Mouse (Mus musculus) midbrain, embryonic 13.5 days (tissue): ENCODE results near the gene Tmem63b. TPM values are rescaled to one million over a fixed set of nuclear protein-coding genes. Genes with fewer than 3 reads are reported as not detected.

Source experiments
- ATAC-seq: fragments of 200-750 bp; cut with Nextera tagmentation; 2 replicates; pipeline ENCODE4 v1.8.0; 2017; ENCODE audit warnings: mild to moderate bottlenecking, moderate TSS enrichment, moderate library complexity
- H3K27ac ChIP-seq: fragments of 300-500 bp; sonication (generic); 2 replicates; pipeline ENCODE4 v1.5.1; 2015; ENCODE audit warnings: inconsistent platforms, mild to moderate bottlenecking, moderate library complexity
- H3K27me3 ChIP-seq: fragments of 300-500 bp; sonication (generic); 2 replicates; pipeline ENCODE4 v1.6.1; 2015; ENCODE audit warnings: mild to moderate bottlenecking, inconsistent platforms
- H3K36me3 ChIP-seq: fragments of 300-500 bp; sonication (generic); 2 replicates; pipeline ENCODE4 v1.6.1; 2015; ENCODE audit warnings: mild to moderate bottlenecking, inconsistent platforms
- H3K4me1 ChIP-seq: fragments of 300-500 bp; sonication (generic); replicated peaks from 2 replicates; pipeline ENCODE4 v1.6.1; 2015; ENCODE audit warnings: inconsistent platforms
- H3K4me2 ChIP-seq: fragments of 300-500 bp; sonication (generic); replicated peaks from 2 replicates; pipeline ENCODE4 v1.6.1; 2015; ENCODE audit warnings: moderate library complexity, mild to moderate bottlenecking, inconsistent platforms
- H3K4me3 ChIP-seq: fragments of 300-500 bp; sonication (generic); replicated peaks from 2 replicates; pipeline ENCODE4 v1.5.1; 2015; ENCODE audit warnings: mild to moderate bottlenecking, inconsistent platforms
- H3K9ac ChIP-seq: fragments of 300-500 bp; sonication (generic); replicated peaks from 2 replicates; pipeline ENCODE4 v1.6.1; 2015; ENCODE audit warnings: mild to moderate bottlenecking, inconsistent platforms
- H3K9me3 ChIP-seq: fragments of 300-500 bp; sonication (generic); 2 replicates; pipeline ENCODE4 v1.6.1; 2016; ENCODE audit warnings: mild to moderate bottlenecking, inconsistent platforms
- WGBS: fragments of 180-500 bp; shearing (Covaris S2); methylation state at CpG from one replicate; pipeline ENCODE4 v1.1.7; 2015; 5-methylcytosine and 5-hydroxymethylcytosine counted together
- polyA plus RNA-seq: library from polyadenylated mRNA; unstranded; fragments of >200 nt; fragmentation: Nextera tagmentation; extraction: Ambion mirVana; gene quantifications from 2 replicates; pipeline ENCODE4 v1.2.1, GENCODE M21; 2015

Gene Tmem63b
- polyA plus RNA-seq, 1 experiment from 2014 or later, result 133 TPM

GRCm38 (mm10) chr17:45701236-45701591, 14.5 kb upstream of the Tmem63b start:
- Histone ChIP-seq H3K4me2 (no peak overlapping the region), H3K36me3 (peaks cover 19% of the 10 kb centered on the region), H3K9me3 (no peaks in the 10 kb centered on the region), H3K4me3 (no peak overlapping the region), H3K9ac (no peak overlapping the region), H3K4me1 (peaks cover 12% of the 10 kb centered on the region), H3K27ac (no peak overlapping the region), H3K27me3 (no peaks in the 10 kb centered on the region)
- no peak for ATAC-seq
- WGBS, result 62% methylated on average over 9 of the region's 9 CpGs

GRCm38 (mm10) chr17:45700496-45701235, 14.0 kb upstream of the Tmem63b start:
- 0 out of 2 replicates have a peak, but pooled peaks have one; percentile 34 for ATAC-seq
- Histone ChIP-seq H3K27me3 (no peaks in the 10 kb centered on the region), H3K4me3 (no peak overlapping the region), H3K36me3 (peaks cover 19% of the 10 kb centered on the region), H3K9ac (0 out of 2 replicates have a peak overlapping the region, but pooled peaks have one; percentile 12), H3K4me1 (peaks cover 12% of the 10 kb centered on the region), H3K9me3 (no peaks in the 10 kb centered on the region), H3K27ac (no peak overlapping the region), H3K4me2 (no peak overlapping the region)
- 42% methylated on average over 10 of the region's 16 CpGs for WGBS

- Histone ChIP-seq H3K4me3 (no peak overlapping the region), H3K27me3 (no peaks in the 10 kb centered on the region), H3K4me2 (no peak overlapping the region), H3K36me3 (peaks cover 19% of the 10 kb centered on the region), H3K9me3 (no peaks in the 10 kb centered on the region), H3K9ac (no peak overlapping the region), H3K27ac (no peak overlapping the region), H3K4me1 (peaks cover 12% of the 10 kb centered on the region)
- WGBS, result 88% methylated on average over 3 of the region's 3 CpGs
- ATAC-seq, result no peak
These were observed 12.5 kb upstream of the Tmem63b start for GRCm38 (mm10) chr17:45699039-45699740.

GRCm38 (mm10) chr17:45698368-45698767, 11.7 kb upstream of the Tmem63b start:
- H3K27me3 ChIP-seq, result no peaks in the 10 kb centered on the region
- no peak overlapping the region for H3K4me3 ChIP-seq
- no peak for ATAC-seq
- H3K9me3 ChIP-seq, result no peaks in the 10 kb centered on the region
- no peak overlapping the region for H3K9ac ChIP-seq
- peaks cover 12% of the 10 kb centered on the region for H3K4me1 ChIP-seq
- H3K27ac ChIP-seq, result no peak overlapping the region
- 94% methylated on average over 6 of the region's 6 CpGs for WGBS
- H3K36me3 ChIP-seq, result peaks cover 19% of the 10 kb centered on the region
- no peak overlapping the region for H3K4me2 ChIP-seq

GRCm38 (mm10) chr17:45696981-45697380, 10.3 kb upstream of the Tmem63b start:
- Histone ChIP-seq H3K27ac (no peak overlapping the region), H3K36me3 (peaks cover 19% of the 10 kb centered on the region), H3K4me2 (no peak overlapping the region), H3K4me3 (no peak overlapping the region), H3K4me1 (peaks cover 12% of the 10 kb centered on the region), H3K9ac (no peak overlapping the region), H3K27me3 (no peaks in the 10 kb centered on the region), H3K9me3 (no peaks in the 10 kb centered on the region)
- ATAC-seq, result no peak
- WGBS, result 94% methylated on average over 9 of the region's 9 CpGs

GRCm38 (mm10) chr17:45695227-45696120, 8.8 kb upstream of the Tmem63b start:
- H3K36me3 ChIP-seq, result peaks cover 19% of the 10 kb centered on the region
- no peak overlapping the region for H3K4me2 ChIP-seq
- no peaks in the 10 kb centered on the region for H3K9me3 ChIP-seq
- ATAC-seq, result no peak
- no peak overlapping the region for H3K4me3 ChIP-seq
- H3K9ac ChIP-seq, result no peak overlapping the region
- H3K4me1 ChIP-seq, result peaks cover 5% of the 10 kb centered on the region; the same call in 1 of the 2 replicates
- WGBS, result 84% methylated on average over 23 of the region's 23 CpGs
- H3K27ac ChIP-seq, result no peak overlapping the region
- H3K27me3 ChIP-seq, result no peaks in the 10 kb centered on the region

GRCm38 (mm10) chr17:45693812-45694565, 7.3 kb upstream of the Tmem63b start:
- Histone ChIP-seq H3K4me3 (no peak overlapping the region), H3K27ac (no peak overlapping the region), H3K9me3 (no peaks in the 10 kb centered on the region), H3K9ac (no peak overlapping the region), H3K4me1 (no peaks in the 10 kb centered on the region), H3K27me3 (no peaks in the 10 kb centered on the region), H3K4me2 (no peak overlapping the region), H3K36me3 (peaks cover 16% of the 10 kb centered on the region)
- 89% methylated on average over 18 of the region's 18 CpGs for WGBS
- no peak for ATAC-seq

GRCm38 (mm10) chr17:45692159-45692558, 5.5 kb upstream of the Tmem63b start:
- Histone ChIP-seq H3K4me1 (peaks cover 8% of the 10 kb centered on the region), H3K4me2 (no peak overlapping the region), H3K27ac (no peak overlapping the region), H3K4me3 (no peak overlapping the region), H3K9ac (no peak overlapping the region), H3K9me3 (no peaks in the 10 kb centered on the region), H3K27me3 (no peaks in the 10 kb centered on the region), H3K36me3 (0 out of 2 replicates have a peak, but pooled peaks cover 3% of the 10 kb centered on the region)
- no peak for ATAC-seq
- WGBS, result 84% methylated on average over 5 of the region's 5 CpGs

GRCm38 (mm10) chr17:45690044-45690443, 3.3 kb upstream of the Tmem63b start:
- no peak for ATAC-seq

GRCm38 (mm10) chr17:45689120-45689519, 2.4 kb upstream of the Tmem63b start:
- 93% methylated on average over 9 of the region's 9 CpGs for WGBS
- no peaks in the 10 kb centered on the region for H3K9me3 ChIP-seq
- no peak for ATAC-seq

More at GRCm38 (mm10) chr17:45690044-45690443, 3.3 kb upstream of the Tmem63b start:
- WGBS, result 88% methylated on average over 4 of the region's 4 CpGs
- H3K27ac ChIP-seq, result no peak overlapping the region
- no peak overlapping the region for H3K9ac ChIP-seq
- H3K4me1 ChIP-seq, result peaks cover 14% of the 10 kb centered on the region
- no peaks in the 10 kb centered on the region for H3K9me3 ChIP-seq
- H3K4me3 ChIP-seq, result no peak overlapping the region
- no peaks in the 10 kb centered on the region for H3K36me3 ChIP-seq
- H3K27me3 ChIP-seq, result no peaks in the 10 kb centered on the region
- no peak overlapping the region for H3K4me2 ChIP-seq

GRCm38 (mm10) chr17:45686093-45686619, 549 bp downstream of the Tmem63b start, which contains the start of gene Mrpl14:
Mrpl14 (plus strand) TSS chr17:45686322.
- peaks cover 32% of the 10 kb centered on the region for H3K4me1 ChIP-seq
- peak within 1 kb of the TSS; percentile 92 for H3K27ac ChIP-seq
- H3K9ac ChIP-seq, result peak within 1 kb of the TSS; percentile 91
- H3K9me3 ChIP-seq, result no peaks in the 10 kb centered on the region
- H3K36me3 ChIP-seq, result no peaks in the 10 kb centered on the region
- peak within 1 kb of the TSS; percentile 77 for H3K4me3 ChIP-seq
- peak; percentile 88 for ATAC-seq
- 1% methylated on average over 38 of the region's 50 CpGs for WGBS
- H3K27me3 ChIP-seq, result no peaks in the 10 kb centered on the region
- H3K4me2 ChIP-seq, result peak within 1 kb of the TSS; percentile 75

More at GRCm38 (mm10) chr17:45689120-45689519, 2.4 kb upstream of the Tmem63b start:
- H3K9ac ChIP-seq, result no peak overlapping the region
- H3K4me2 ChIP-seq, result no peak overlapping the region
- H3K4me1 ChIP-seq, result peaks cover 21% of the 10 kb centered on the region
- H3K36me3 ChIP-seq, result no peaks in the 10 kb centered on the region
- H3K27me3 ChIP-seq, result no peaks in the 10 kb centered on the region
- no peak overlapping the region for H3K27ac ChIP-seq
- H3K4me3 ChIP-seq, result no peak overlapping the region
